Mouse (Mus musculus) layer of hippocampus, adult 8-10 months (tissue): ENCODE results near the gene Gm49333. TPM values are rescaled to one million over a fixed set of nuclear protein-coding genes. Genes with fewer than 3 reads are reported as not detected.
"Not testable (repeated sequence)": the region's sequence is repeated elsewhere in the genome, so short reads cannot be mapped to it uniquely, and the experiment has no call there.

Experiments
- DNase-seq, 2 experiments: peaks; one replicate each; pipeline ENCODE4 v3.0.0; 2022; ENCODE audit warnings: low spot score in 2 of 2
- total RNA-seq, 4 experiments: library from RNA; stranded (reverse); gene quantifications; 2 replicates each; pipeline ENCODE4 v1.2.4; 2022

The Gm49333 gene
- total RNA-seq, 4 experiments from 2014 or later = not detected

GRCm38 (mm10) chr16:20623211-20623610, 11.8 kb downstream of the Gm49333 start:
- DNase-seq = no peak

- DNase-seq = peak in 1 of 2 experiments; percentile 42
Measured at GRCm38 (mm10) chr16:20628871-20629391, 17.5 kb downstream of the Gm49333 start.

- no peak for DNase-seq
Measured at GRCm38 (mm10) chr16:20629731-20630634, 18.6 kb downstream of the Gm49333 start, which contains the start of gene Ece2. Gene Ece2, plus strand, starts transcription at chr16:20629828.

- DNase-seq = no peak
Measured at GRCm38 (mm10) chr16:20637410-20637809, 26.0 kb downstream of the Gm49333 start.

- DNase-seq = peak in 1 of 2 experiments; percentile 48
Measured at GRCm38 (mm10) chr16:20638367-20638766, 27.0 kb downstream of the Gm49333 start.

GRCm38 (mm10) chr16:20642161-20642560, 30.8 kb downstream of the Gm49333 start:
- peak in 1 of 2 experiments; percentile 75 for DNase-seq

- no peak for DNase-seq
Measured at GRCm38 (mm10) chr16:20643911-20644310, 32.5 kb downstream of the Gm49333 start.

- peak; percentile 91 to 95 for DNase-seq
Measured at GRCm38 (mm10) chr16:20651076-20651946, 39.9 kb downstream of the Gm49333 start, which contains the start of gene Psmd2. Gene Psmd2, plus strand, starts transcription at chr16:20651652.

GRCm38 (mm10) chr16:20651947-20652310, 40.5 kb downstream of the Gm49333 start:
- DNase-seq = no peak

- no peak for DNase-seq
Measured at GRCm38 (mm10) chr16:20653315-20653714, 41.9 kb downstream of the Gm49333 start.

GRCm38 (mm10) chr16:20657661-20658060, 46.3 kb downstream of the Gm49333 start:
- no peak for DNase-seq

GRCm38 (mm10) chr16:20668013-20668412, 56.6 kb downstream of the Gm49333 start, which contains the start of gene Eif4g1:
Gene Eif4g1, plus strand, starts transcription at chr16:20668313.
- not testable (repeated sequence) for DNase-seq

- DNase-seq = no peak
Measured at GRCm38 (mm10) chr16:20670291-20670690, 58.9 kb downstream of the Gm49333 start.

GRCm38 (mm10) chr16:20671886-20672285, 60.5 kb downstream of the Gm49333 start:
- no peak for DNase-seq

- peak; percentile 93 to 94 for DNase-seq
Measured at GRCm38 (mm10) chr16:20672500-20672902, 61.1 kb downstream of the Gm49333 start.

GRCm38 (mm10) chr16:20672965-20673705, 61.7 kb downstream of the Gm49333 start:
- peak in 1 of 2 experiments; percentile 19 for DNase-seq

- no peak for DNase-seq
Measured at GRCm38 (mm10) chr16:20673706-20674303, 62.4 kb downstream of the Gm49333 start.

- DNase-seq = no peak
Measured at GRCm38 (mm10) chr16:20675213-20675612, 63.8 kb downstream of the Gm49333 start.

GRCm38 (mm10) chr16:20676702-20677101, 65.3 kb downstream of the Gm49333 start:
- no peak for DNase-seq

- no peak for DNase-seq
Measured at GRCm38 (mm10) chr16:20677380-20677779, 66.0 kb downstream of the Gm49333 start.
